Mouse (Mus musculus): ENCODE data around the gene Usp16. TPM values are rescaled to one million over a fixed set of nuclear protein-coding genes. Genes with fewer than 3 reads are reported as not detected.

Gene Usp16
- total and polyA plus RNA-seq, 3 experiments = 66.6 to 256 (median 76.4) TPM

DNA sequence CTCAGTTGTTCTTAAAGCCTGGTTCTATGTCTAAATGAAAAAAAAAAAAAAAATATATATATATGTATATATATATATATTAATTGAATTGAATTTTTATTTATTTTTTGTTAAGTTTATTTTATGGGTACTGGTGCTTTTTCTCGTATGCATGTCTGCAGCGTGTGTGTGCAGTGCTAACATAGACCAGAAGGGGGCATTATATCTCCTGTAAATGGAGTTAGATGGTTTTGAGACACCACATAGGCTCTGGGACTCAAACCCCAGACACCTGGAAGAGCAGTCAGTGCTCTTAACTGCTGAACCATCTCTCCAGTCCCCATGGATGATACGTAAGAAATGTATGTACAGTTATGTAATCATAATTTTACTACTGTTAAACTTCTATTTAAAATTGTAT lies 4.2 kb downstream of the Usp16 start:
- Histone ChIP-seq H3K4me3 (ENCODE audit: control insufficient read depth in 1 of 2, insufficient read depth in 1 of 2, low read depth in 2 of 2, low read length in 2 of 2) (no peak overlapping the region), H3K9me3 (replicated peaks; ENCODE audit: insufficient read depth, low read length) (no peaks in the 10 kb centered on the region), H3K36me3 (ENCODE audit: control insufficient read depth in 1 of 2, insufficient read depth in 2 of 2, low read length in 2 of 2) (peaks cover 6 to 19% of the 10 kb centered on the region in 2 experiments), H3K4me1 (ENCODE audit: control insufficient read depth in 1 of 2, insufficient read depth in 2 of 2, low read length in 2 of 2) (peaks cover 0 to 15% of the 10 kb centered on the region in 2 experiments; a peak in 3 of 4 replicates), H3K79me2 (ENCODE audit: control insufficient read depth, insufficient read depth, low read length, poor library complexity) (peaks cover 36% of the 10 kb centered on the region), H3K27me3 (ENCODE audit: control insufficient read depth in 1 of 2, insufficient read depth in 2 of 2, low read length in 2 of 2) (no peaks in the 10 kb centered on the region), H3K27ac (ENCODE audit: control insufficient read depth, low read depth, low read length) (no peak overlapping the region), H3K9ac (ENCODE audit: control insufficient read depth, low read depth, low read length, poor library complexity, severe bottlenecking) (no peak overlapping the region)
- peak; percentile 19 to 37 (median 28); a peak in 4 of 6 replicates for TF ChIP-seq CTCF (IDR thresholded peaks at IDR 0.05 in 2 of 3, conservative IDR thresholded peaks at IDR 0.05 in 1 of 3; ENCODE audit: control insufficient read depth in 1 of 3, insufficient read depth in 1 of 3, low read depth in 2 of 3, low read length in 3 of 3, poor library complexity in 1 of 3, severe bottlenecking in 1 of 3)
- TF ChIP-seq ZC3H11A (IDR thresholded peaks at IDR 0.05; ENCODE audit: low read depth, low read length) = no peak
- TF ChIP-seq CHD2 (IDR thresholded peaks at IDR 0.05; ENCODE audit: low read length) = no peak
- TF ChIP-seq GABPA (IDR thresholded peaks at IDR 0.05; ENCODE audit: low read depth, low read length) = no peak
- no peak for TF ChIP-seq CHD1 (IDR thresholded peaks at IDR 0.05; ENCODE audit: low read depth, low read length)
- TF ChIP-seq MXI1 (IDR thresholded peaks at IDR 0.05; ENCODE audit: low read depth, low read length) = no peak
- no peak for TF ChIP-seq ZMIZ1 (IDR thresholded peaks at IDR 0.05; ENCODE audit: low read depth, low read length)
- DNase-seq (ENCODE audit: low read depth, low spot score) = peak; percentile 52

DNA sequence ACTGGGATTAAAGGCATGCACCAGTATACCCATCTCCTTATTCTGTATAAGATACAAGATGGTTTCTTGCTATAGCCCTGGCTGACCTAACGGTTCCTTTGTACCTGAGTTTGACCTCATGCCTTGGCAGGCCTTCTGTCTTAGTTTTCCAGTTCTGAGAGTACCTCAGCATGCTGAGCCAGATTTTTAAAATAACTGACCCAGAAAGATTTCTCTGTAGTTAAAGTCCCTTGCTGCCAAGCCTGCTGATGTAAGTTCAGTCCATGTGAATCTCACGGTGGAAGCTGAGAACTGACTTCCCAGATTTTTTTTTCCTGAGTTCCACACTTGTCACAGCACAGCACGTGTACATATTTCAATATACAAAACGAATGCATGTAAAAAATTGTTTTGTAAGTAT lies 16.1 kb downstream of the Usp16 start:
- no peaks in the 10 kb centered on the region for H3K27me3 ChIP-seq (ENCODE audit: control insufficient read depth in 1 of 2, insufficient read depth in 2 of 2, low read length in 2 of 2)
- H3K79me2 ChIP-seq (ENCODE audit: control insufficient read depth, insufficient read depth, low read length, poor library complexity) = no peaks in the 10 kb centered on the region
- peaks cover 0 to 49% of the 10 kb centered on the region in 2 experiments; a peak in 2 of 4 replicates for H3K36me3 ChIP-seq (ENCODE audit: control insufficient read depth in 1 of 2, insufficient read depth in 2 of 2, low read length in 2 of 2)
- H3K9ac ChIP-seq (ENCODE audit: control insufficient read depth, low read depth, low read length, poor library complexity, severe bottlenecking) = no peak overlapping the region
- H3K4me3 ChIP-seq (ENCODE audit: control insufficient read depth in 1 of 2, insufficient read depth in 1 of 2, low read depth in 2 of 2, low read length in 2 of 2) = no peak overlapping the region
- TF ChIP-seq ELF1 (IDR thresholded peaks at IDR 0.05; ENCODE audit: low read depth, low read length) (no peak), ETS1 (IDR thresholded peaks at IDR 0.05; ENCODE audit: low read depth, low read length) (no peak), USF1 (IDR thresholded peaks at IDR 0.05; ENCODE audit: low read depth, low read length) (no peak), SMC3 (IDR thresholded peaks at IDR 0.05; ENCODE audit: low read depth, low read length) (no peak), TBP (IDR thresholded peaks at IDR 0.05; ENCODE audit: low read depth, low read length) (no peak), BHLHE40 (IDR thresholded peaks at IDR 0.05; ENCODE audit: borderline replicate concordance, low read depth, low read length) (no peak), E2F4 (IDR thresholded peaks at IDR 0.05; ENCODE audit: borderline replicate concordance, low read depth, low read length) (no peak), MYC (IDR thresholded peaks at IDR 0.05; ENCODE audit: low read depth, low read length) (no peak), POLR2AphosphoS2 (IDR thresholded peaks at IDR 0.05; ENCODE audit: low read length) (no peak), POLR2AphosphoS5 (IDR thresholded peaks at IDR 0.05; ENCODE audit: borderline replicate concordance, low read depth, low read length) (no peak), TAL1 (IDR thresholded peaks at IDR 0.05; ENCODE audit: low read length) (no peak), ZMIZ1 (IDR thresholded peaks at IDR 0.05; ENCODE audit: low read depth, low read length) (no peak), CTCF (IDR thresholded peaks at IDR 0.05 in 2 of 3, conservative IDR thresholded peaks at IDR 0.05 in 1 of 3; ENCODE audit: control insufficient read depth in 1 of 3, insufficient read depth in 1 of 3, low read depth in 2 of 3, low read length in 3 of 3, poor library complexity in 1 of 3, severe bottlenecking in 1 of 3) (no peak), CHD1 (IDR thresholded peaks at IDR 0.05; ENCODE audit: low read depth, low read length) (no peak), RCOR1 (IDR thresholded peaks at IDR 0.05; ENCODE audit: low read depth, low read length) (no peak), MAFK (IDR thresholded peaks at IDR 0.05; ENCODE audit: borderline replicate concordance, low read depth, low read length) (no peak), ZKSCAN1 (IDR thresholded peaks at IDR 0.05; ENCODE audit: low read depth, low read length) (no peak), TCF12 (IDR thresholded peaks at IDR 0.05; ENCODE audit: low read depth, low read length) (no peak), UBTF (IDR thresholded peaks at IDR 0.05; ENCODE audit: borderline replicate concordance, insufficient read depth, low read depth, low read length) (no peak)
- DNase-seq (ENCODE audit: low read depth, low spot score) = no peak
- no peaks in the 10 kb centered on the region for H3K4me1 ChIP-seq (ENCODE audit: control insufficient read depth in 1 of 2, insufficient read depth in 2 of 2, low read length in 2 of 2)
- H3K27ac ChIP-seq (ENCODE audit: control insufficient read depth, low read depth, low read length) = no peak overlapping the region
- H3K9me3 ChIP-seq (replicated peaks; ENCODE audit: insufficient read depth, low read length) = no peaks in the 10 kb centered on the region

Measured in MEL (cell line).